Mouse (Mus musculus) brain, embryonic 14.5 days (tissue): ENCODE data around the gene Capn7.

ENCODE experiments used
- CTCF ChIP-seq: fragments of 200-500 bp; IDR thresholded peaks from 2 replicates; pipeline ENCODE4 v1.5.1; 2012; ENCODE audit warnings: inconsistent platforms, mild to moderate bottlenecking, moderate library complexity, borderline replicate concordance; ENCODE audit not compliant: insufficient read depth, insufficient read length; ENCODE audit errors: extremely low read depth
- POLR2A ChIP-seq: fragments of 200-500 bp; IDR thresholded peaks from 2 replicates; pipeline ENCODE4 v1.6.1; 2012; ENCODE audit warnings: mild to moderate bottlenecking, inconsistent platforms, borderline replicate concordance; ENCODE audit not compliant: poor library complexity, insufficient read depth, insufficient read length, severe bottlenecking; ENCODE audit errors: extremely low read depth

GRCm38 (mm10) chr14:31393936-31394630 is 57.6 kb downstream of the Capn7 start:
- TF ChIP-seq POLR2A (no peak), CTCF (no peak)
